Mouse (Mus musculus) liver, embryonic 11.5 days (tissue): ENCODE measurements at regions not wholly inside any gene's neighbourhood (a gene's known extent, or its start where the extent isn't known, plus 50 kb on each side); places are given as distances from the start of the nearest gene placed in this dataset.

Source experiments
- ATAC-seq: fragments of 200-750 bp; cut with Nextera tagmentation; replicated peaks from 2 replicates; pipeline ENCODE4 v1.8.0; 2017; ENCODE audit warnings: moderate number of reproducible peaks, mild to moderate bottlenecking, moderate TSS enrichment, moderate library complexity; ENCODE audit not compliant: low FRiP score
- DNase-seq: peaks from one replicate; pipeline ENCODE4 v3.0.0-alpha.2; 2017; ENCODE audit warnings: low spot score
- H3K27ac ChIP-seq: fragments of 300-500 bp; sonication (generic); 2 replicates; pipeline ENCODE4 v1.5.1; 2014; ENCODE audit warnings: mild to moderate bottlenecking, low read depth, low read length, control low read depth
- H3K27me3 ChIP-seq: fragments of 300-500 bp; sonication (generic); replicated peaks from 2 replicates; pipeline ENCODE4 v1.6.1; 2014; ENCODE audit warnings: low read length, mixed read lengths; ENCODE audit not compliant: control insufficient read depth, insufficient read depth
- H3K36me3 ChIP-seq: fragments of 300-500 bp; sonication (generic); 2 replicates; pipeline ENCODE4 v1.6.1; 2014; ENCODE audit warnings: mild to moderate bottlenecking, low read length, moderate library complexity, mixed read lengths; ENCODE audit not compliant: control insufficient read depth, insufficient read depth
- H3K4me1 ChIP-seq: fragments of 300-500 bp; sonication (generic); replicated peaks from 2 replicates; pipeline ENCODE4 v1.6.1; 2014; ENCODE audit warnings: low read length, mixed read lengths; ENCODE audit not compliant: control insufficient read depth, insufficient read depth
- H3K4me2 ChIP-seq: fragments of 300-500 bp; sonication (generic); 2 replicates; pipeline ENCODE4 v1.6.1; 2014; ENCODE audit warnings: mild to moderate bottlenecking, control low read depth, moderate library complexity
- H3K4me3 ChIP-seq: fragments of 300-500 bp; sonication (generic); 2 replicates; pipeline ENCODE4 v1.5.1; 2014; ENCODE audit warnings: low read depth, low read length, control low read depth
- H3K9ac ChIP-seq: fragments of 300-500 bp; sonication (generic); 2 replicates; pipeline ENCODE4 v1.6.1; 2014; ENCODE audit warnings: low read depth, low read length, control low read depth
- H3K9me3 ChIP-seq: fragments of 300-500 bp; sonication (generic); 2 replicates; pipeline ENCODE4 v1.6.1; 2016; ENCODE audit warnings: low read length, inconsistent platforms, mixed read lengths; ENCODE audit not compliant: control insufficient read depth
- WGBS: fragments of 180-500 bp; shearing (Covaris S2); extraction: QIAGEN DNeasy Blood & Tissue Kit; methylation state at CpG from one replicate; pipeline ENCODE4 v1.1.7; 2014; 5-methylcytosine and 5-hydroxymethylcytosine counted together

DNA sequence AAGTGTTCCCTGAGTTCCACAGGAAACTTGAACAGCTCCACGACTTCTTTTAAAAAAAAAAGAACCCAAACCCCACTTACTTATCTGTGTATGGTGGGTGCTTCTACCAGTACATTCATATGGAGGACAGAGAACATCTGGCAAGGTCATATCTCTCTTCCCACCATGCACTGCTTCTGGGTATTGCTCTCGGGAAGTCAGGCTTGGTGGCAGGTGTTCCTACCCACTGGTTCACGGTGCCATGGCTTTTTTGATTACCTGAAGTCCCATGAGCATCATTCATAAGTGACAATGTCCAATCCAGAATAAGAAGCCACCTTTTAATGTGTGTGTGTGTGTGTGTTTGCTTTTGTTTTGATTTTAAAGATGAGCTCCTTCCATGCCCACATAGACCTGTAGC is 73.8 kb upstream of the Cd28 start:
- 42% methylated on average over 3 of the region's 3 CpGs for WGBS
- H3K27ac ChIP-seq = no peak overlapping the region
- ATAC-seq (no peak), DNase-seq (no peak)
- no peak overlapping the region for H3K9ac ChIP-seq
- H3K4me1 ChIP-seq = no peaks in the 10 kb centered on the region
- H3K36me3 ChIP-seq = no peaks in the 10 kb centered on the region
- no peaks in the 10 kb centered on the region for H3K9me3 ChIP-seq
- H3K4me2 ChIP-seq = no peak overlapping the region
- H3K4me3 ChIP-seq = no peak overlapping the region
- H3K27me3 ChIP-seq = no peaks in the 10 kb centered on the region

GRCm38 (mm10) chr1:60642175-60642574 is 74.4 kb upstream of the Cd28 start:
- DNase-seq (no peak), ATAC-seq (no peak)
- Histone ChIP-seq H3K4me1 (no peaks in the 10 kb centered on the region), H3K4me2 (no peak overlapping the region), H3K4me3 (no peak overlapping the region), H3K9me3 (no peaks in the 10 kb centered on the region), H3K36me3 (no peaks in the 10 kb centered on the region), H3K9ac (no peak overlapping the region), H3K27ac (no peak overlapping the region), H3K27me3 (no peaks in the 10 kb centered on the region)
- WGBS = 12% methylated on average over 2 of the region's 2 CpGs

DNA sequence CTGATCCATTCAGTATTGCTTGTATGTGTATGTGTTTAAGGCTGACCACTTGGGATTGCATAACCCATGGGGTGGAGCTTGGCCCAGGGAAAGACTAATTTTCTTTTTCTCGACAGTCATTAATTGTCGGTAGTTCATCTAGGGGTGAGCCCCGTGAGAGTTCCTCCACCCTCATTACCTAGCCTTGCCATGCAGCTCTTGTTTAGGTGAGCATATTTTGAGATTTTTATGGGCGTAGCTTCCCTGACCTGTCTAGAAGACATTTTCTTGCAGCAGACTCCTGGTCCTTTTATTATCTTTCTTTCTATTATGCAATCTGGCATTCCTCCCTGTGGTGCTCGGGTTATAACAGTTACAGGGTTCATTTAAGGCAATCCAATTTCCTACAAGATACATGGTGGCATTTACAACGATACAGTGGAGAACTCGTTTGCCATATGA is 74.4 kb upstream of the Raph1 start:
- ATAC-seq (no peak), DNase-seq (no peak)
- Histone ChIP-seq H3K9ac (no peak overlapping the region), H3K27me3 (no peaks in the 10 kb centered on the region), H3K27ac (no peak overlapping the region), H3K36me3 (no peaks in the 10 kb centered on the region), H3K4me1 (no peaks in the 10 kb centered on the region), H3K4me2 (no peak overlapping the region), H3K9me3 (no peaks in the 10 kb centered on the region), H3K4me3 (no peak overlapping the region)
- 59% methylated on average over 7 of the region's 7 CpGs for WGBS

DNA sequence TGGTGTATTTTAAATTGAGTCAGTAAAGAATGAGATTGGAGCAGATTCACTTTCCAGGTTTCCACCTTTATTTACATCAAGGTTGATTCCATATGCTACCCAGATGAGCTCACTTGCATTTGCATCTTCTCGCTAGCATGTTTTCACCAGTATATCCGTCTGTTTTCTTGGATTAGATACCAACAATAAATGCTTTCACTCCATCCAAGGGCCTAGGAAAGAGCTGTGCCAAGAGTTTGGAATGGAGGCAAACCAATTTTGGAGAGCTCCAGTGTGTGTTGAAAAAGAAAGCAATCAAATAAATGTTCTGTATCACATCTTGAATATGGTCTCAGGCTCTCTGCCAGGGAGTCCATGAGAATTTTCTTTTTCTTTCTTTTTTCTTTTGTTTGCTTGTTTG is 72.6 kb upstream of the Raph1 start:
- no peak overlapping the region for H3K9ac ChIP-seq
- no peak overlapping the region for H3K4me3 ChIP-seq
- no peak overlapping the region for H3K4me2 ChIP-seq
- H3K27me3 ChIP-seq = no peaks in the 10 kb centered on the region
- H3K36me3 ChIP-seq = no peaks in the 10 kb centered on the region
- ATAC-seq (no peak), DNase-seq (no peak)
- no peaks in the 10 kb centered on the region for H3K9me3 ChIP-seq
- WGBS = 82% methylated on average over 2 of the region's 2 CpGs
- H3K4me1 ChIP-seq = no peaks in the 10 kb centered on the region
- H3K27ac ChIP-seq = no peak overlapping the region

- DNase-seq = no peak
- no peak overlapping the region for H3K4me3 ChIP-seq
- no peak overlapping the region for H3K4me2 ChIP-seq
- H3K27me3 ChIP-seq = no peaks in the 10 kb centered on the region
- no peak overlapping the region for H3K27ac ChIP-seq
- H3K9ac ChIP-seq = no peak overlapping the region
- WGBS = 60% methylated on average over 2 of the region's 2 CpGs
- no peak for ATAC-seq
- no peaks in the 10 kb centered on the region for H3K4me1 ChIP-seq
- H3K36me3 ChIP-seq = no peaks in the 10 kb centered on the region
- no peaks in the 10 kb centered on the region for H3K9me3 ChIP-seq
Observed at GRCm38 (mm10) chr1:60639059-60639458, 72.2 kb upstream of the Raph1 start.

DNA sequence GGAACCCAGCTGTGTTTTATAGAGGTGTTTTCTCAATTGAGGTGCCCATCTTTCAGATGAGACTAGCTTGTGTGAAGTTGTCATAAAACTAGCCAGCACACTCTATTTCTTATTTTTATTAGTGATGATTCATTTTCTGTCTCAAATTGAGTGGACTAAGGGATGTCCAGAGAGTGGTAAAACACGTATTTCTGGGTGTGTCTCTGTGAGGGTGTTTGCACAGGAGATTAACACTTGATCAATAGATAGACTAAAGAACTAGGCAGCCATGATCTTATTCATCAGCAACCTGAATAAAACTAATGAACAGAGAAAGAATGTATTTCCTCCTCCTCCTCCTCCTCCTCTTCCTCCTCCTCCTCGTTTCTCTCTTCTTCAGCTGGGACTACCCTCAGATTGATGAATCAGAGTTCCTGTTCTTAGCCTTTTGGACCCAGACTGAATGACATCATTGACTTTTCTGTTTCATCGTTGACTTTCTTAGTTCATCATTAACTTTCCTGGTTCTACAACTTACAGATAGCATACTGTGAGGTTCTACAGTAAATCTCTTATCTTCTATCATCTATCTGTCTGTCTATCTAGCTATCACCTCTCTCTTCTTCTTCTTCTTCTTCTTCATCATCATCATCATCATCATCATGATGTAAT is 70.0 kb upstream of the Raph1 start:
- no peak overlapping the region for H3K9ac ChIP-seq
- WGBS = 54% methylated on average over 3 of the region's 3 CpGs
- H3K36me3 ChIP-seq = no peaks in the 10 kb centered on the region
- no peaks in the 10 kb centered on the region for H3K9me3 ChIP-seq
- no peak overlapping the region for H3K27ac ChIP-seq
- ATAC-seq (no peak), DNase-seq (no peak)
- no peak overlapping the region for H3K4me2 ChIP-seq
- no peak overlapping the region for H3K4me3 ChIP-seq
- H3K4me1 ChIP-seq = no peaks in the 10 kb centered on the region
- H3K27me3 ChIP-seq = no peaks in the 10 kb centered on the region

DNA sequence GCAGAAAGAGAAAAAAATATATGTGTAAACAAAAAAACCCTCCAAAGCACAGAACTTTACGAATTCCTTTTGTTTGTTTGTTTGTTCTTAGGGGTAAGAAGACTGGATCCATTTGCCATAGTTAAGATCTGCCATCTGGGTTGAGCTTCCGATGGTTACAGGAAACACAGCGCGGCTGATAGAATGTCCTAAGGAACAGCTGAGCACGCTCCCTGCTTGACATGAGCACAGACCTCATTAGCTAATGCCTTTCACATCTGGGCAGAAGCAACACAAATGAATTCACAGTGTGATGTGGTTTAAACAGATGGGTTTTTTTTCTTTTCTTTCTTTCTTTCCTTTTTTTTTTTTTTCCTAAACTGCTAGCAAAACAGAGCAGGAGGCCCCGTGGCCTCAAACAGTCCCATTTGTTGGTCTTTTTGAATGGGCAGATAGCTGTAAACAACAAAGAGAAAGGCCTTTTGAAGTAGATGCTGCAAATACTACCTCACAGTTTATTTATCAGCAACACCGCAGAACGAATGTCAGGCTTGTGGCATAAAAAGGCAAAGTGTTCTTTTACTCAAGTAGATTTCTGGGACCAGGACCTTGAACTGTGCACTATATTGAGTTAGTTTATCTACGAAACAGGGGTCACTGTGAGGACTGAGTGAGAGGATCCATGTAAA is 61.0 kb upstream of the Raph1 start:
- Histone ChIP-seq H3K9ac (no peak overlapping the region), H3K27ac (no peak overlapping the region), H3K4me3 (no peak overlapping the region), H3K36me3 (no peaks in the 10 kb centered on the region), H3K9me3 (no peaks in the 10 kb centered on the region), H3K4me1 (no peaks in the 10 kb centered on the region), H3K4me2 (no peak overlapping the region), H3K27me3 (no peaks in the 10 kb centered on the region)
- no peak for ATAC-seq
- no peak for DNase-seq
- 36% methylated on average over 9 of the region's 9 CpGs for WGBS

DNA sequence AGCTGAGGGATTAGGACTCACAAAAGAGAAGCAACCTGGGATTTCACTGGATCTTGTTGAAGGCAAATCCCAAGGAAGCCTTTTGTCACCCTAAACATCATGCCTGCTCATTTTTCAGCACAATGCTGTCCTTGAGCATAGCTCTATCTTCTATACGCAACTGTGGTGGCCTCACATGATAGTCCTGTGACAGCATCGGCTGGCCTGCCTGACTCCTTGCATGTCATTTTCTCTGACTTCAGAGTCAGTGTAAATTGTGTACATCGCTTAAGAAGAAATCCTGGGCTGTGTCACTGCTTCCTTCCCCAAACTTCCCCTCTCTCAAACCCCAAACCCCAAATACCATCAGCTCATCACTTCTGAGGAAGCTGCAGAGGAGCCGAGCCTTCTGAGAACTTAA is 60.5 kb upstream of the Raph1 start:
- Histone ChIP-seq H3K9ac (no peak overlapping the region), H3K27ac (no peak overlapping the region)

More for the DNA sequence above, 60.5 kb upstream of the Raph1 start:
- 34% methylated on average over 4 of the region's 4 CpGs for WGBS
- Histone ChIP-seq H3K4me1 (no peaks in the 10 kb centered on the region), H3K4me2 (no peak overlapping the region), H3K27me3 (no peaks in the 10 kb centered on the region), H3K9me3 (no peaks in the 10 kb centered on the region), H3K36me3 (no peaks in the 10 kb centered on the region), H3K4me3 (no peak overlapping the region)
- ATAC-seq = no peak
- DNase-seq = no peak
